In genomic region chr14:16242947-16243602, GRCm38 (mm10) we compare ENCODE assay signal across 8 mouse cellular contexts. TPM values are rescaled to one million over a fixed set of nuclear protein-coding genes. Genes with fewer than 3 reads are reported as not detected.
A peak's percentile ranks its signal among the peaks of the same experiment; 100 is the strongest.
DNase-seq lines count a peak whose midpoint lies in the region; ATAC-seq lines count a peak whose summit lies in the region.

No protein-coding gene starts in this region.

- H3K9me3 ChIP-seq in erythroblast, embryonic 14.5 days (ENCODE audit: control insufficient read depth, low read length): no peaks in the 10 kb centered on the region
- no peaks in the 10 kb centered on the region for H3K9me3 ChIP-seq in heart, embryonic 11.5 days (replicated peaks; ENCODE audit: control insufficient read depth, low read length)
- H3K9me3 ChIP-seq in kidney, embryonic 15.5 days (replicated peaks): no peaks in the 10 kb centered on the region

- peak overlapping the region; percentile 89 for H3K27ac ChIP-seq in heart, embryonic 11.5 days (ENCODE audit: low read depth, low read length)
- H3K27ac ChIP-seq in kidney, embryonic 15.5 days: peak overlapping the region; percentile 82

- DNase-seq in A20 (ENCODE audit: low read depth, low spot score) (peak; percentile 95), liver (peak; percentile 91)
- peak; percentile 93 for DNase-seq in brain, adult 2 months (ENCODE audit: low read depth, low spot score)
- DNase-seq in monocyte, adult 2 months (ENCODE audit: low read depth in 1 of 2, low spot score in 2 of 2): peak; percentile 64 to 87
- DNase-seq in spleen, postnatal 14 days (ENCODE audit: low spot score in 2 of 2): peak; percentile 78 to 83

- ATAC-seq in heart, embryonic 11.5 days (replicated peaks; ENCODE audit: insufficient number of reproducible peaks, low FRiP score, low TSS enrichment): peak; percentile 90
- ATAC-seq in kidney, embryonic 15.5 days (replicated peaks; ENCODE audit: low FRiP score): peak; percentile 94

- peaks cover 28% of the 10 kb centered on the region for H3K36me3 ChIP-seq in erythroblast, embryonic 14.5 days (ENCODE audit: control insufficient read depth)
- H3K36me3 ChIP-seq in heart, embryonic 11.5 days (ENCODE audit: control insufficient read depth, insufficient read depth, low read length): no peaks in the 10 kb centered on the region
- H3K36me3 ChIP-seq in kidney, embryonic 15.5 days: peaks cover 7% of the 10 kb centered on the region; the same call in 1 of the 2 replicates

- peak overlapping the region; percentile 93 for H3K4me3 ChIP-seq in erythroblast, embryonic 14.5 days (replicated peaks)
- H3K4me3 ChIP-seq in heart, embryonic 11.5 days (ENCODE audit: low read depth, low read length): peak overlapping the region; percentile 58
- peak overlapping the region; percentile 59 for H3K4me3 ChIP-seq in kidney, embryonic 15.5 days (replicated peaks)

- peak overlapping the region; percentile 86 for H3K9ac ChIP-seq in heart, embryonic 11.5 days (ENCODE audit: low read depth, low read length)
- peak overlapping the region; percentile 57 for H3K9ac ChIP-seq in kidney, embryonic 15.5 days

- H3K4me2 ChIP-seq in heart, embryonic 11.5 days: peak overlapping the region; percentile 76
- H3K4me2 ChIP-seq in kidney, embryonic 15.5 days: peak overlapping the region; percentile 69

- H3K27me3 ChIP-seq in erythroblast, embryonic 14.5 days (ENCODE audit: control insufficient read depth): no peaks in the 10 kb centered on the region
- no peaks in the 10 kb centered on the region for H3K27me3 ChIP-seq in heart, embryonic 11.5 days (ENCODE audit: control insufficient read depth, insufficient read depth, low read length)
- H3K27me3 ChIP-seq in kidney, embryonic 15.5 days: no peaks in the 10 kb centered on the region

- 1% methylated on average over 34 of the region's 34 CpGs for WGBS in heart, embryonic 11.5 days (ENCODE audit: insufficient replicate concordance)
- 2% methylated on average over 34 of the region's 34 CpGs for WGBS in kidney, embryonic 15.5 days

- peaks cover 66% of the 10 kb centered on the region for H3K4me1 ChIP-seq in erythroblast, embryonic 14.5 days (ENCODE audit: control insufficient read depth)
- H3K4me1 ChIP-seq in heart, embryonic 11.5 days (ENCODE audit: control insufficient read depth, insufficient read depth, low read length): no peaks in the 10 kb centered on the region; the same call in 1 of the 2 replicates
- H3K4me1 ChIP-seq in kidney, embryonic 15.5 days: 0 out of 2 replicates have a peak, but pooled peaks cover 6% of the 10 kb centered on the region

RNA-seq across cellular contexts. Expression of gene Ngly1, which starts 6.0 kb away (rescaled TPM):
- 12.0 and 14.2 TPM in 2 replicates for polyA plus RNA-seq in erythroblast, embryonic 14.5 days (2012)
- polyA plus RNA-seq in heart, embryonic 11.5 days (2014; fragmentation: Nextera tagmentation; extraction: Ambion mirVana): 22.3 and 25.5 TPM in 2 replicates
- 36.1 and 36.3 TPM in 2 replicates for polyA plus RNA-seq in kidney, embryonic 15.5 days (2015; fragmentation: Nextera tagmentation; extraction: Ambion mirVana)

RNA-seq across cellular contexts. Expression of gene Oxsm, which starts 6.5 kb away (rescaled TPM):
- polyA plus RNA-seq in erythroblast, embryonic 14.5 days (2012): 0.10 TPM in 1 of 2 replicates, not detected in the other
- polyA plus RNA-seq in heart, embryonic 11.5 days (2014; fragmentation: Nextera tagmentation; extraction: Ambion mirVana): 2.0 and 2.3 TPM in 2 replicates
- polyA plus RNA-seq in kidney, embryonic 15.5 days (2015; fragmentation: Nextera tagmentation; extraction: Ambion mirVana): 2.5 and 3.7 TPM in 2 replicates

Comparison
In these comparisons a context has a peak if more than half of its experiments do, and no peak if none do; other contexts are left out.
1. Peak in every context shown above with its lines: DNase-seq, ATAC-seq, H3K4me3 ChIP-seq and H3K27ac ChIP-seq.